Mouse (Mus musculus): ENCODE data around the gene Sin3b. TPM values are rescaled to one million over a fixed set of nuclear protein-coding genes. Genes with fewer than 3 reads are reported as not detected.
"Not testable (repeated sequence)": the region's sequence is repeated elsewhere in the genome, so short reads cannot be mapped to it uniquely, and the experiment has no call there.

Sin3b gene
- 93.7 and 101 TPM in 2 replicates for total RNA-seq (2015)
- total RNA-seq (2017): 84.6 and 102 TPM in 2 replicates

DNA sequence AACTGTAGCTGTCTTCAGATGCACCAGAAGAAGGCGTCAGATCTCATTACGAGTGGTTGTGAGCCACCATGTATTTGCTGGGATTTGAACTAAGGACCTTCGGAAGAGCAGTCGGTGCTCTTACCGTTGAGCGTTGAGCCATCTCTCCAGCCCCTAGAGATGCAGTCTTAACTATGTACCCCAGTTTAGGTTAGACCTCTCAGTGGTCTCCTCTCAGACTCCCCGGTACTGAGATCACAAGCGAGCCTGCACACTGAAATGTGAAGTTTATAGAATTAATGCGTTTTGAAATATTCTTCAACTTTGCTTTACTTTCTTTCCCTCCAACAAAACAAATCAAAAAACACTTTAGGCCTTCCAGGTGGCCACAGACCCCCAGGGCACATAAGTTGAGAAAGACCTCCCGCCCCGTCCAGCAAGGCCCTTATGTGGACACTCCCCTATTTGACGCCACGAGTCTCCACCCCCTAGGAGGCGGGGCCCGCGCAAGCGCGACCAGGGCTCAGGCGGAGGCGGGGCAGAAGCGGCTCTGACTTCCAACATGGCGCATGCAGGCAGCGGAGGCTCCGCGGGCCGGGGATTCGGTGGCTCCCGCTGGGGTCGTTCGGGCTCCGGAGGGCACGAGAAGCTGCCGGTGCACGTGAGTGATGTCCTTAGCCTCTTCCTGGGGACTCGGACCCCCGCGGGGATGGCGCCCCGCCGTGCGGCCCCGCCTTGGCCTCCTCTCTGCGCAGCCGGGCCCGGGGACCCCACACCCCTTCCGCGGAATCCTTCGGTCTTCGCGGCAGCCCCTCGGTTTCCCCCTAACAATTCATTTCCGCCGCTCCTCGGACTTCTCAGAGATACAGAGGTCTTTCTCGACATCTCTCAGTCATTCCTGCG lies at the start of gene Sin3b:
Gene Sin3b, plus strand, starts transcription at position 517 of the 882 bp plus-strand sequence.
- peak; percentile 99 for ATAC-seq (ENCODE audit: poor library complexity, severe bottlenecking)

DNA sequence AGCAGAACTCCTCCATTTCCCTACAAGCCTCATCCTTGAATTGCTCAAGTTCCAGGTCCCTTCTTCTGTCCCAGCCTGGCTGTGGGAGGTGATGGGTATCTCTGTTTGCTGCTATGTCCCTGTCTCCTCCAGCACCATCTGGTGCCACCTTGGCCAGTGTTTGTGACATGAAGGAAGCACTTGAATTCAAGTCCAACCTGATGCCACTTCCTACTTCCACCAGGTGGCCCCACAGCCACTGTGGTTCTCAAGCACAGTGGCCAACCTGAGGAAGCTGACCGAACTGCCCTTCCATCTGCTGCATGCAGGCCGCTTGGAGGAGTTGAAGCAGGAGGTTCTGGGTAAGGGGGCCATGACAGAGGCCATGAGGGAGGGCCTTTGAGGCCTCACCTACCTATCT lies 48.9 kb upstream of the Sin3b start:
- ATAC-seq (ENCODE audit: poor library complexity, severe bottlenecking): peak; percentile 69

DNA sequence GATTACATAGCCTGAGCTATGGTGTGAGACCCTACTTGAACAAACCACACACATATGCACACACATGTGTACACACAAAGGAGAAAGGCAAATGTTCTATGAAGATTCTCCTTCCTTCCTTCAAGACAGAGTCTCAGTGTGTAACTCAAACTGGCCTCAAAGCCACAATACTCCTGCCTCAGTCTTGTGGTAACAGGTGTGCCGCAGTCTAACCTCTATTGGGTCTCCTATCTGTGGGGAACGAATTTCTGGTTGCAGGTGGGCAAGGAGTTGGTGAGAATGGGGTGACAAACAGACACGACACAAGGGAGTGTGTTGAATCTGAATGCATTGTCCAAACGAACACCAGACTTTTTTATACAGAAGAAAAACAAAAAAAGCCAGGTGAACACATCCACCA lies 46.6 kb upstream of the Sin3b start:
- no peak for ATAC-seq (ENCODE audit: poor library complexity, severe bottlenecking)

DNA sequence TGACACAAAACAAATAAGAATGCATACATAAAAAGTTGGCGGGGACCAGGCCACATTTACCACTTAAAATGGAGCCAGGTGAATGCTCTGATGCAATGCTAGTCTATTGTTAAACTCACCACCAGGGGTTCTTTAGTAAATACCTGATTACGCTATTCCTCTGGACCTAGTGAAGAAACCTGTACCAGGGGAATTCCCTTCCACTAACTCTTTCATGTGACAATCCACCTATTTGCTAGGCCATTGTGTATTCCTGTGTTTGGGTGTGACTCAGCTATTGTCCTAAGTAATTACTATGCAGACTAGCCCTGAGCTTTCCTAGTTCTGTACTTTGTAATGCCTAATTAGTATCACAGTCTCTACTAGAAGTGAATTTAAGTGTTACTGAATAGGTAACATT lies 46.2 kb upstream of the Sin3b start:
- ATAC-seq (ENCODE audit: poor library complexity, severe bottlenecking): not testable (repeated sequence)

DNA sequence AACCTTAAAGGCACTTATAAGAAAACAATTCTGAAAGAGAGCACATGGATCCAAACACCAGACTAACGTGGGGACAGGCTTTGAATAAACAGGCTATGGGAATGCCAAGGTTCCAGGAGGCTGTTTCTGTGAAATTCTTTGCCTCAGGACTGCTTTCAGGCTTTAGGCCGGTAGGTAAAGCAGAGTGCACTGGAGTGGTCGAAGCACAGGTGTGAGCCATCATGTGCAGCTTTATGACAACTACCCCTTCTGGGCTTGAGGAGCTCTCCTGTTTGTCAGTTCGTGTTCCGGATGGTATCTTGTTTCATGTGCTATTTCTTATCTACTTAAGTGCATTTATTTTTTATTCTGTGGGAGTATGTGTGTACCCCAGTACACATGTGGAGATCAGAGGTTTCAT lies 45.8 kb upstream of the Sin3b start:
- ATAC-seq (ENCODE audit: poor library complexity, severe bottlenecking): no peak

DNA sequence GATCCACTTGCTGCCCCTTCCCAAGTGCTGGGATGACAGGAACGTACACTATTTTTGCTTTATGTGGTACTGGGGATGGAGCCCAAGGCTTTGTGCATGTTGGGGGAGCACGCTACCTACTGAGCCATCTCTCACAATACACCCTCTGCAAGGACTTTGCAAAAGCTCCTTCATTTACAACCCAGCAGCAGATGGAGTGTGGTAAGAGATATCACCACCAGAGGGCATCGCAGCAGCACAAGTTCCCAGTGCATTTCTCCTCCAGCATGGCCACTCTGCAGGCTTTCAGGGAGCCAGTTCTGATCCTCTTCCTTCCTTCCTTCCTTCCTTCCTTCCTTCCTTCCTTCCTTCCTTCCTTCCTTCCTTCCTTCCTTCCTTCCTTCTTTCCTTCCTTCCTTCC lies 43.0 kb upstream of the Sin3b start:
- ATAC-seq (ENCODE audit: poor library complexity, severe bottlenecking): peak; percentile 72

DNA sequence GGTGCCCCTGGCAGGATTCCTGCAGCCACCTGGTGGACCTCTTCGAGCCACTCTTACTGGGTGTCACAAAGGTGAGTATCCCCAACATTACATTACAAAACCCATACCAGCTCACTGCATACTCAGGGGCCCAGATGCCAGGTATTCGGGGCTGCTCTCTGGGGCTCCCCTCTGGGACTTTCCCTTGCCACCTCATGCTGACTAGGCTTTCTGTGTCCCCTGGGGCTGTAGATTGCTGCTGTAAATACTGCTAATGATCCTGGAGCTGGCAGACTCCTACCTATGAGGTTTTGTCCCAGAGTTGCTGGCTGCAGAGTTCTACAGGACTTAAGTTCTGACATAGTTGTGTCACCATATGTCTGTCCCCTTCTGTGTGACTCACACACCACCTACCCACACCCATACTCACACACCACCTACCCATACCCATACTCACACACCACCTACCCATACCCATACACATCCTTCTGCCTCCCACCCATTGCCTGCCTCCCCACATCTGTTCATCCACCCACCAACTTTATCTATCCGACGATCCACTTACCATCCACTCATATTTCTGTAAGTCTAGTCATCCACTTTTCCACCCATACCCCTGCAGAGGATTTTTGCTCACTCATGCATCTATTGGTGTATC lies 40.9 kb upstream of the Sin3b start:
- no peak for ATAC-seq (ENCODE audit: poor library complexity, severe bottlenecking)

DNA sequence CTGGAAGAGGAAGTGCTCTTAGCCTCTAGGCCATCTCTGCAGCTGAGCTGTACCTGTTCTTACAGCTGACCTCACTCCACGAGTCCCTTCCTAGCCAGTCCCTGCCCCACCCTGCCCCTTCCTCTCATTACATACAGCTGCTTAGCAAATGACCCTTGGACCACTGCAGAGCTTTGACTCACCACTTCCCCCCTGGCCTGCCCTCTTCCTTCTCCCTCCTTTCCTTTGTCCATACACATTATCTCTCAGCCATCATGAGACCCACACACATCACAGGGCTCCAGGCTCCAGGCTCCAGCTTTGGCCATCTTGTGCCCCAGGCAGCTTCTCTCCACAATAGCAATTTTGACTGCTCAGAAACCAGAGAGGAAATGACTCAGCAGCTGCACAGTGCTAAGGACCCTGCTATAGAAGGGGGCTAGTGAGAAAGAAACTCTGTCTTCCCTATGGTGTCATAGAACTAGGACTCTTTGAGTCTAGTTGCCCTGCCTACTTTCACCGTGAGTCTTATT lies 40.0 kb upstream of the Sin3b start:
- peak; percentile 61 for ATAC-seq (ENCODE audit: poor library complexity, severe bottlenecking)

DNA sequence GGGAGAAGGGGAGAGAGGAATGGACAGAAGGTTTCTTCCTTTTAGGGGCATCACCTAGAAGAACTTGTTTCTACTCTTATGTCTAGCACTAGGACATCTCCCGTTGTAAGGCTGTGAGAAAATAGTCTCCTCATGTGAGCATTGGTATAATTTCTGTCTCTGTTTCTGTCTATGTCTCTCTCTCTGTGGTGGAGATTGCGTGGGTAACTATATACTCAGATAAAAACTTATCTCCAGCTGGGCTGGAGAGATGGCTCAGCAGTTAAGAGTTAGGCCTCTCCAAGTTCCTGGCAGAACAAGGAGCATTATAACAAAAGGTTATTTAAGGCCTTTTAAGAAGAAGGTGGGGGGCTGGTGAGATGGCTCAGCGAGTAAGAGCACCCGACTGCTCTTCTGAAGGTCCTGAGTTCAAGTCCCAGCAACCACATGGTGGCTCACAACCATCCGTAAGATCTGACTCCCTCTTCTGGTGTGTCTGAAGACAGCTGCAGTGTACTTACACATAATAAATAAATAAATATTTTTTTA lies 39.4 kb upstream of the Sin3b start:
- ATAC-seq (ENCODE audit: poor library complexity, severe bottlenecking): not testable (repeated sequence)

DNA sequence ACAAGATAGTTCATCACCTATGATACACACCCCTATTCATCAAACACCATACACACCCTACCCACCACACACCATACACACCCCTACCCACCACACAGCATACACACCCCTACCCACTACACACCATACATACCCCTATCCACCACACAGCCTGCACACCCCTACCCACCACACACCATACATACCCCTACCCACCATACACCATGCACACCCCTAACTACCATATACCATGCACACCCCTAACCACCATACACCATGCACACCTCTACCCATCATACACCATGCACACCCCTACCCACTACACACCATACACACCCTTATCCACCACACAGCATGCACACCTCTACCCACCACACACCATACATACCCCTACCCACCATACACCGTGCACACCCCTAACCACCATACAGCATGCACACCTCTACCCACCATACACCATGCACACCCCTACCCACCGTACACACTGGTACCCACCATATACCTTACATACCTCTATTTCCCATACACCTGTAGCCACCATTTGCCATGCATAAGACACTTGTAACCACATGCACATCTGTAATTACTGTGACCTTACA lies 24.6 kb upstream of the Sin3b start:
- ATAC-seq (ENCODE audit: poor library complexity, severe bottlenecking): no peak

DNA sequence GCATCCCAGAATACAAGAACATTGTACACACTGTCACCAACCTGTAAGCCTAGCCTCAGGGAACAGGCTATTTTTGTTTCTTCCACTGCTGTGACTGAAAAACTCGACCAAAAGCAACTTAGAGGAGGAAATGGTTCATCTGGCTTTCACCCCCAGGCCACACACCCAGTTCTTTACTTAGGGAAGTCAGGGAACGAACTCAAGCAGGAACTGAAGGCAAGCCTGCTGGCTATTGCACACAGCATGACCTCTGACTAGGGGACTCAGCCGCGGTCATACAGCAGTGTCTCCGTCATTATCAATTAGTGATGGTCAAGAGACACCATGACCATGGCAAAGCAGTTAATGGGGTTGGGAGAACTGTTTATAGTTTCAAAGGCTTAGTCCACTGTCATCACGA lies 10.5 kb upstream of the Sin3b start:
- ATAC-seq (ENCODE audit: poor library complexity, severe bottlenecking): peak; percentile 76

DNA sequence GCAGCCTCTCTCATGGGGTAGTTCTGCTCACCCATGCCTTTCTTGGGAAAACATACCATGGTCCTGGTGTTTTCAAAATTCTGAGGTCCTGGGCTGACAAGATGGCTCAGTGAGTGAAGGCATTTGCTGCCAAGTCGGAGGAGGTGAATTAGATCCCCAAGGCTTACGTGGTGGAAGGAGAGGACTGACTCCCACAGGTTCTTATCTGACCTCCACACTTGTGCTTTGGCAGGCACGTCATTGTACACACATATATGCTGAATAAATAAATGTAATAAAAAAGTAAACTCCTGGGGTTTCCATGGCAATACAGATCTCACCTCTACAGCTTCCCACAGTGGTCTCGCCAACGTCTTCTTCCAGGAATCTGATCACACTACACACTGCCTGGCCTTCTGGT lies 6.5 kb upstream of the Sin3b start:
- ATAC-seq (ENCODE audit: poor library complexity, severe bottlenecking): no peak

DNA sequence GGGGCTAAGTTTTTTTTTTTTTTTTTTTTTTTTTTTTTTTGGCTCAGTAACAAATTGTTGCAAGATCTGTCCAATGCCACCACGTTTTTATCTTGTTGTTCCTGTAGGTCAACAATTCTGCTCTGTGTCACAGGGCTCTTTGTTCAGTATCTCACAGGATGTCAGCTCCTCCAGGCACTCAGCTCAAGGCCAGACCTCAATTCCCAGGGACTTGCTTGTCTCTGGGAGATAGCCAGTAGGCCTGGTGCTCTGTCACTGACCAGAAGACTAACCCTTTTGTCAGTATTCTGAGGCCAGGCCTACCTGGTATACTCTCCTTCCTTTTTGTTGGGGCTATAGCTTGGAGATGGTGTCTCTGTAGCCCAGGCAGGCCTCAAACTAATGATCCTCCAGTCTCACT lies 2.5 kb upstream of the Sin3b start:
- no peak for ATAC-seq (ENCODE audit: poor library complexity, severe bottlenecking)

DNA sequence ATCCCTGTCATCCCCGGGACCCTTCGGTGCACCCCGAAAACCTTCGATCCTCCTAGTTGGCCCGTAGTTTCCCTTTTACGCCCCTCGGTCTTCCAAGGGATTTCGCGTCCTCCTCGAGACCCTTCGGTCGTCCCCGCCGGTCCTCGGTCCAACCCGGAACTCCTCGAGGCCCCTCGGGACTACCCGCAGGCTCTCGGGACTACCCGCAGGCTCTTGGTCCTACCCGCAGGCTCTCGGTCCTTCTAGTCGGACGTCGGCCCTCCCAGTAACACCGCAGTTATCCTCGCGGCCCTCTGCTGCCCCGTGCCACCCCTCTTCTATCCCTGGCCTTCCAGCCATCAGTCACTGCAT lies 541 bp downstream of the Sin3b start:
- peak; percentile 36 for ATAC-seq (ENCODE audit: poor library complexity, severe bottlenecking)

DNA sequence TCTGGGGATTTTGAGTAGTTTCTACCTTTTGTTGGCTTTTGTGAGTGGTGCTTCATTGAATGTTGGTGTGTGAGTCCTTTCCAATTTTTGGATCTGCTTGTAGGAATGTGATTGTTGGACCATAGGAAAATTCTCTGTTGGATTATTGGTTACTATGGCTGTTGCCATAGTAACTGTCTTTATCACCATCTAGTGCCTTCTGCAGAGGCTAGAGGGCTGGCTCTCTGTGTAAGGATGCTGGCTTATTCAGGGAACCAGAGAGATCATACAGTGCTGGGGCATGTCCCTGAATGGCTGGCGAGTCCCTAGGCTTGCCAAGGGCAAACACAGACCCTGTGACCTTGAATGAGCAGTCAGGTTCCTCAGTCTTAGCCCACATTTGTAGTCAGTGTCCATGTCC lies 5.6 kb downstream of the Sin3b start:
- ATAC-seq (ENCODE audit: poor library complexity, severe bottlenecking): no peak

DNA sequence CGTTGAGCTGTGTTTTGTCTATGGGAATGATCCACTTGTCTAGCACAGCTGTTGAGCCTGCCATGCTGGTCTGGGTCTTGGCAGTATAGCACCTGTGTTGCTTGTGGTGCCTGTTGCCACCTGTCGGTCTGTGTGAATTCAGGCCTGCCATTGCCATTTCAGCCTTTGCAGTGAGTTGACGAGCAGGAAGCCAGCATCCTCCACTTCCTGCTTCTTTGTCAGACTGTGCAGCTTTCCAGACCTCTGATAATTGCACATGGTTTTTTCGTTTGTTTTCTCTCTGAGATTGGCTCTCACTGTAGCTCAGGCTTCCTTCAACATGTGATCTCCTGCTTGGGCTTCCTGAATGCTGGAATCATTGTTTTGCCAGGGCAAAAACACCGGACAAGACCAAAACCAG lies 11.9 kb downstream of the Sin3b start:
- no peak for ATAC-seq (ENCODE audit: poor library complexity, severe bottlenecking)

DNA sequence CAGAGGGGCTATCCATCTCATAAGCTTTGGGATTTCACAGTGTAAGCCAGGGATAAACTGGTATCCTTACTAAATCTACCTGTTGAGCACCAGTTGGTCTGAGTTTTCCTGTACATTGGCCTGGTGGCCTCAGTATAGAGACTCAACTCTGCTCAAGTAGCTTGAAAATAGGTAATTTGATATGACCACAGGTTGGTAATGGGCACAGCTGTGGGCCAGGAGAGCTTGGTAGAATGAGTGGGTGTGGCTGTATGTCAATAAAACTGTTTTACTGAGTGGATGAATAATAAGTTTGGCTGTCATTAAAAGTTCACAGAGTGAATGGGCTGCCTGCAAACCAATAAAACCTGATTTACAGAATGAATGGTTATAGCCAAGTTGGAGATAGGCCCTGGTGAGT lies 13.8 kb downstream of the Sin3b start:
- ATAC-seq (ENCODE audit: poor library complexity, severe bottlenecking): no peak

DNA sequence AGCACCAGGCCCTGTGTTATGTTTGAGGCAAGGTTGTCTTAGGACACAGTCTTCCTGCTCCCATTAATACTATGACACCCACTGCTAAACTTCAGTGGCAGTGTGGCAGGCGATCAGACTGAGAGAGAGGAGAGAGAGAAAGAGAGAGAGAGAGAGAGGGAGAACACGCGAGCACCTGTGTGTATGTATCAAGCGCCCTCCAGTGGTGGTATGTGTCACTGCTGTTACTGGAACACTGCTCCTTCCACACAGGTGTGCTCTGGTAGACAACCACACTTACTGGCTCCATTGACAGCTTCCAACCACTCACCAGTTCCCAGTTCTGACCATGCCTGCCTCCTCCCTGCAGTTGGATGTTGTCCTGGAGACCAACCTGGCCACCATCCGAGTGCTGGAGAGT lies 23.0 kb downstream of the Sin3b start:
- ATAC-seq (ENCODE audit: poor library complexity, severe bottlenecking): peak; percentile 53; the same call in 1 of the 2 replicates

DNA sequence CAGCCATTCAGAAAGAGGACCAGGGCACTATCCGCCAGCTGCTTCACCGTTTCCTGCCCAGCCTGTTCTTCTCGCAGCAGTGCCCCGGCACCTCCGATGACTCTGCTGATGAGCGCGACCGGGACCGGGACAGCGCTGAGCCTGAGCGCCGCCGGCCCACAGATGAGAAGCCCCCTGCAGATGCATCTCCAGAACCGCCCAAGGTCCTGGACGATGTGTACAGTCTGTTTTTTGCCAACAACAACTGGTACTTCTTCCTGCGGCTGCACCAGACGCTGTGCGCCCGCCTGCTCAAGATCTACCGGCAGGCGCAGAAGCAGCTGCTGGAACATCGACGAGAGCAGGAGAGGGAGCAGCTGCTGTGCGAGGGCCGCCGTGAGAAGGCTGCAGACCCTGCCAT lies 26.8 kb downstream of the Sin3b start:
- no peak for ATAC-seq (ENCODE audit: poor library complexity, severe bottlenecking)

DNA sequence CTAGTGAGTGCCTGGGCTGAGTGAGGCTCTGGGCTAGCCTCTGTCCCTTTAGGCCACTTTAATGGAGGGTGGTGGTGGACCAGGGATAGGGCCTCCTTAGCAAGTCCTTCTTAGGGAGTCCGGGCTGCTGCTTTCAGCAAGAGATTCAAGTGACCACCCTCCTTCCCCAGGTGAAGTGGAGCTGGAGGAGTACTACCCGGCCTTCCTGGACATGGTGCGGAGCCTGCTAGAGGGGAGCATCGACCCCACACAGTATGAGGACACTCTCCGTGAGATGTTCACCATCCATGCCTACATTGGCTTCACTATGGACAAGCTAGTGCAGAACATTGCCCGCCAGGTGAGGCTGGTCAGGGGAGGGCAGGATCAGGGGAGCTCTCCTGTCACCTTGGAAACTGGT lies 27.2 kb downstream of the Sin3b start:
- no peak for ATAC-seq (ENCODE audit: poor library complexity, severe bottlenecking)

DNA sequence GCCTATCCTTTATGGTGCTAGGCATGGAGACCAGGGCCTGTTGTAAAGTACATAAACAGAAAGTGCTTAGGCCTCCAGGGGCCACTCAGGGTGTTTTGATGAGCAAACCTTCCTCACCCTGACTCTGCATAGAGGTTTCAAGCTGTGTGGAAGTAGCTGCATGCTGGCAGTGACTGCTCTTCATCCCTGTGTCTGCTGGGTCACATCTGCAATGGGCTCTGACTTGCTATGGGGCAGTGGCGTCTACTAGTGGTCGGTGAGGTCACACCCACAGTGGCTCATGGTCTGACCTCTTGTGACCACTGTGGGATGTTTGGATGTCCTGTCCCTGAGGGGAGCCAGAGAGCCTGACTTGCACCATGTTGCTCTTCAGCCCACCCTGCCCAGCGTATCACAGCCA lies 28.0 kb downstream of the Sin3b start:
- no peak for ATAC-seq (ENCODE audit: poor library complexity, severe bottlenecking)

DNA sequence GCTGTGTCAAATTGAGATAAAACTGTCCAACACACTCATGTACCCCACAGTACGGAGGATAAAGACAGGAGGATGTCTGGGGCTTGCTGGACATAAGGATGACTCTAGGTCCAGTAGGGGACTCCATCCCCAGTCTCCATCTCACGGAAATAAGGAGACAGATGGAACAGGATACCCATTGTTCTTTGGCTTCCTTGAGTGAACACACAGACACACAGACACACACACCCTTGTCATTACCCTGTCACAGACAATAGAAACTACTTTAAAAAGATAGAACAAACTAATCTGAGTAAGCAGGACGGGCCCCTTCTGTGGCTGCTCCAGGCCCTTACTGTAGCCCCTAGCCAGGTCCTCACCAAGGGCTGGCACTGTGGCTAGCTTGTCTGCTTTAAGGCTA lies 29.2 kb downstream of the Sin3b start:
- ATAC-seq (ENCODE audit: poor library complexity, severe bottlenecking): no peak
